ENCODE assay signal across 7 mouse cellular contexts in the genomic region with DNA sequence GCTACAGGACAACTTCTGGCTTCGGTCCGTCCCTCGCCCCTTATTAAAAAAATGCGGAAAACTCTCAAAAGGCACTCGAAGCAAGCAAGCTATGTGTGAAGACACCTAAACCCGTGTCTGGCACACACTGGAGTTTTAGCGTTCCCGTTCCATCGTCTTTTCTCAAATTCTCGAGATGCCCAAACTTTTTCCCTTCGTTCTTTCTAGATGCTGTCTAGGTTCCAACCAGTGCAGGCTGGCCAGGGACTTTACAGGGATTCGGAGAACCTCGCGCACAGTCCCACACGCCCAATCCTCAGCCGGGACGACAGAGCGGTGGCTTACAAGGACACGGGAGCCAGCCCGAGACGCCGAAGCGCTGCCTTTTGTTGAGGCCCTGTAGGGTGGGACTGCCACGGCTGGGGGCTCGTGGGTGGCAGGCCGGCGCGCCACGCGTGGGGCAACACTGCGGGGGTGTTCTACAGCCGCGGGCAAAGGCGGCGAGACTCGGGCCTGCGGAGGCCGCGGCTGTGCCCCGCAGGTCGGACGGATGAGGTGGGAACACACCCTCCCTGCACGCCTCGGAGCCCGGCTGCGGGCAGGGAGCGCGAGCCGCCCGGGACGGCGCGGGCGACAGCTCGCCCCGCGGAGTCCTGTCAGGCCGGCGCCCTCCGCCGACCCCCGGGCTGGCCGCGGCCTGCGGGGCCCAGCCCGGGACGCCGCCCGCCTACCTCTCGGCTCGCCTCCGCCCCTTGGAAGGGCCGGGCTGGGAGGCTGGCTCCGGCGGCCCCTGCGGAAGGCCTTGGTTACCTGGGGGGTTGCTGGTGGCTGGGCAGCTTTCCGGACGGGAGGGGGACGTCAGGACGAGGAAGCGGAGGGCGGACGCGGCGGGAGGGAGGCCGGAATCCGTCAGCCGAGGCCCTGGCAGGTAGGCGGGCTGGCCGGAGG. TPM values are rescaled to one million over a fixed set of nuclear protein-coding genes. Genes with fewer than 3 reads are reported as not detected.
DNase-seq lines count a peak whose midpoint lies in the region; ATAC-seq lines count a peak whose summit lies in the region.

No protein-coding gene starts in this region.

- H3K36me3 ChIP-seq in forebrain, embryonic 12.5 days (replicated peaks) = no peaks in the 10 kb centered on the region

- peak; percentile 78 for ATAC-seq in forebrain, embryonic 12.5 days (ENCODE audit: low FRiP score)
- ATAC-seq in hematopoietic stem cell, adult 5-6 weeks (replicated peaks in 1 of 2; ENCODE audit: insufficient read depth in 1 of 2, low FRiP score in 2 of 2, low TSS enrichment in 1 of 2, low read depth in 1 of 2, poor library complexity in 2 of 2, severe bottlenecking in 2 of 2) = peak; percentile 10 to 55

- H3K27me3 ChIP-seq in forebrain, embryonic 12.5 days = 0 out of 2 replicates have a peak, but pooled peaks cover 4% of the 10 kb centered on the region

- peaks cover 7% of the 10 kb centered on the region for H3K4me1 ChIP-seq in brown adipose tissue, adult 24 weeks (ENCODE audit: control insufficient read depth, insufficient read depth, insufficient read length, low read length)
- H3K4me1 ChIP-seq in forebrain, embryonic 12.5 days = peaks cover 17% of the 10 kb centered on the region

- H3K4me3 ChIP-seq in brown adipose tissue, adult 24 weeks (ENCODE audit: insufficient read depth, low read depth, low read length) = peak overlapping the region; percentile 96
- H3K4me3 ChIP-seq in forebrain, embryonic 12.5 days (replicated peaks) = peak overlapping the region; percentile 100

- peak overlapping the region; percentile 99 for H3K27ac ChIP-seq in brown adipose tissue, adult 24 weeks (replicated peaks; ENCODE audit: low read depth, low read length)
- peak overlapping the region; percentile 98 for H3K27ac ChIP-seq in forebrain, embryonic 12.5 days

- H3K4me2 ChIP-seq in forebrain, embryonic 12.5 days = peak overlapping the region; percentile 82

- no peaks in the 10 kb centered on the region for H3K9me3 ChIP-seq in forebrain, embryonic 12.5 days

- H3K9ac ChIP-seq in forebrain, embryonic 12.5 days = peak overlapping the region; percentile 99

- DNase-seq in MN1 (ENCODE audit: low spot score) = peak; percentile 43
- peak; percentile 16 to 34 for DNase-seq in layer of hippocampus, postnatal 25 days (ENCODE audit: extremely low spot score in 1 of 2, low spot score in 1 of 2)
- peak; percentile 23 for DNase-seq in lung, postnatal 25 days (ENCODE audit: low spot score)
- peak; percentile 41 for DNase-seq in right cerebral cortex, postnatal 25 days

- under 1% methylated on average over 74 of the region's 90 CpGs for WGBS in forebrain, embryonic 12.5 days

RNA-seq across cellular contexts. Expression of gene Rab14, which starts 0.7 kb away (rescaled TPM):
- polyA plus RNA-seq in brown adipose tissue, adult 24 weeks (2012; ENCODE audit: insufficient read depth, insufficient read length, missing spikeins) = 114 and 128 TPM in 2 replicates
- 355 and 396 TPM in 2 replicates for polyA plus RNA-seq in forebrain, embryonic 12.5 days (2016; fragmentation: Nextera tagmentation; extraction: Ambion mirVana)
- 117 and 158 TPM in 2 replicates for total RNA-seq in hematopoietic stem cell, adult 5-6 weeks (2017)
- total RNA-seq in layer of hippocampus, postnatal 25 days (2021) = 100 to 1,000 TPM; 235 to 236 TPM

RNA-seq across cellular contexts. Expression of gene Gsn, which starts 55.9 kb away (rescaled TPM):
- 804 and 896 TPM in 2 replicates for polyA plus RNA-seq in brown adipose tissue, adult 24 weeks (2012; ENCODE audit: insufficient read depth, insufficient read length, missing spikeins)
- 27.2 and 32.7 TPM in 2 replicates for polyA plus RNA-seq in forebrain, embryonic 12.5 days (2016; fragmentation: Nextera tagmentation; extraction: Ambion mirVana)
- 19.8 and 34.2 TPM in 2 replicates for total RNA-seq in hematopoietic stem cell, adult 5-6 weeks (2017)
- 100 to 1,000 TPM; 114 to 138 TPM for total RNA-seq in layer of hippocampus, postnatal 25 days (2021)

Comparison
In these comparisons a context has a peak if more than half of its experiments do, and no peak if none do; other contexts are left out.
1. Peak in every context shown above with its lines: DNase-seq, ATAC-seq, H3K4me3 ChIP-seq and H3K27ac ChIP-seq.